Mouse (Mus musculus) CH12.LX (cell line): ENCODE measurements at regions not wholly inside any gene's neighbourhood (a gene's known extent, or its start where the extent isn't known, plus 50 kb on each side); places are given as distances from the start of the nearest gene placed in this dataset.
A peak's percentile ranks its signal among the peaks of the same experiment; 100 is the strongest.

Experiments used
- DNase-seq: peaks from one replicate; pipeline ENCODE4 v3.0.0-alpha.2; 2013; ENCODE audit errors: extremely low read depth
- H3K27ac ChIP-seq: 2 replicates; pipeline ENCODE4 v1.5.1; 2012; ENCODE audit warnings: low read depth, mild to moderate bottlenecking, control low read depth, moderate library complexity; ENCODE audit not compliant: insufficient read depth
- H3K27me3 ChIP-seq: replicated peaks from 2 replicates; pipeline ENCODE3; 2012; ENCODE audit warnings: inconsistent platforms
- H3K36me3 ChIP-seq, 2 experiments: replicated peaks in 1 of 2; 2 replicates each; pipeline versions ENCODE3 to v1.6.1; 2012; ENCODE audit warnings: inconsistent platforms in 1 of 2, low read length in 1 of 2, mild to moderate bottlenecking in 1 of 2, mixed read lengths in 1 of 2, moderate library complexity in 1 of 2; ENCODE audit not compliant: control insufficient read depth in 1 of 2, insufficient read depth in 1 of 2
- H3K4me1 ChIP-seq, 2 experiments: 2 replicates each; pipeline ENCODE4 v1.6.1; 2012; ENCODE audit warnings: inconsistent platforms in 1 of 2, moderate library complexity in 1 of 2; ENCODE audit not compliant: insufficient read depth in 2 of 2, control insufficient read depth in 1 of 2
- H3K4me2 ChIP-seq: 2 replicates; pipeline ENCODE4 v1.6.1; 2012; ENCODE audit warnings: low read depth, mild to moderate bottlenecking, control low read depth; ENCODE audit not compliant: poor library complexity, insufficient read depth, severe bottlenecking
- H3K4me3 ChIP-seq, 3 experiments: fragments of 150-350 bp in 1 of 3; sonication (generic) in 1 of 3; replicated peaks in 1 of 3; 2 replicates each; pipeline versions ENCODE3 to v1.5.1; 2011 to 2012; ENCODE audit warnings: low read depth in 2 of 3, low read length in 2 of 3, mild to moderate bottlenecking in 2 of 3, moderate library complexity in 2 of 3, control low read depth in 1 of 3, improper control_type of control experiment in 1 of 3, inconsistent platforms in 1 of 3, mixed read lengths in 1 of 3; ENCODE audit not compliant: poor library complexity in 1 of 3
- H3K79me2 ChIP-seq: replicated peaks from 2 replicates; pipeline ENCODE4 v1.6.1; 2012; ENCODE audit warnings: mild to moderate bottlenecking, moderate library complexity; ENCODE audit not compliant: control insufficient read depth, poor library complexity, insufficient read depth, severe bottlenecking; ENCODE audit errors: extremely low read depth
- H3K9ac ChIP-seq: 2 replicates; pipeline ENCODE4 v1.6.1; 2012; ENCODE audit warnings: low read depth, mild to moderate bottlenecking, control low read depth, moderate library complexity; ENCODE audit not compliant: insufficient read depth
- H3K9me3 ChIP-seq: replicated peaks from 2 replicates; pipeline ENCODE3; 2012; ENCODE audit warnings: low read length, inconsistent platforms, mixed read lengths
- CHD1 ChIP-seq: IDR thresholded peaks from 2 replicates; pipeline ENCODE4 v1.6.1; 2012; ENCODE audit warnings: low read depth, low read length, improper control_type of control experiment, inconsistent platforms
- CHD2 ChIP-seq: IDR thresholded peaks from 2 replicates; pipeline ENCODE4 v1.6.1; 2011; ENCODE audit warnings: low read length, improper control_type of control experiment
- CTCF ChIP-seq, 2 experiments: IDR thresholded peaks in 1 of 2; conservative IDR thresholded peaks in 1 of 2; 2 replicates each; pipeline ENCODE4 v1.5.1; 2011 to 2012; ENCODE audit warnings: low read depth in 2 of 2, low read length in 2 of 2, improper control_type of control experiment in 1 of 2, inconsistent platforms in 1 of 2, mild to moderate bottlenecking in 1 of 2, moderate library complexity in 1 of 2
- E2F4 ChIP-seq: IDR thresholded peaks from 2 replicates; pipeline ENCODE4 v1.6.1; 2011; ENCODE audit warnings: low read depth, low read length, improper control_type of control experiment; ENCODE audit not compliant: insufficient replicate concordance
- ELF1 ChIP-seq: IDR thresholded peaks from 2 replicates; pipeline ENCODE4 v1.6.1; 2014; ENCODE audit warnings: low read depth, mild to moderate bottlenecking, inconsistent platforms, low read length, improper control_type of control experiment
- EP300 ChIP-seq: IDR thresholded peaks from 2 replicates; pipeline ENCODE4 v1.6.1; 2011; ENCODE audit warnings: low read length, improper control_type of control experiment
- ETS1 ChIP-seq: conservative IDR thresholded peaks from 2 replicates; pipeline ENCODE4 v1.6.1; 2012; ENCODE audit warnings: low read depth, mild to moderate bottlenecking, inconsistent platforms, low read length, improper control_type of control experiment, moderate library complexity
- GABPA ChIP-seq: IDR thresholded peaks from 2 replicates; pipeline ENCODE4 v1.6.1; 2012; ENCODE audit warnings: low read depth, low read length, improper control_type of control experiment, inconsistent platforms; ENCODE audit not compliant: insufficient replicate concordance
- HCFC1 ChIP-seq: IDR thresholded peaks from 2 replicates; pipeline ENCODE4 v1.6.1; 2012; ENCODE audit warnings: low read depth, mild to moderate bottlenecking, inconsistent platforms, low read length, improper control_type of control experiment
- IRF4 ChIP-seq: IDR thresholded peaks from 2 replicates; pipeline ENCODE4 v1.6.1; 2014; ENCODE audit warnings: low read depth, mild to moderate bottlenecking, inconsistent platforms, low read length, improper control_type of control experiment
- JUN ChIP-seq: IDR thresholded peaks from 2 replicates; pipeline ENCODE4 v1.6.1; 2011; ENCODE audit warnings: low read depth, mild to moderate bottlenecking, low read length, improper control_type of control experiment, moderate library complexity; ENCODE audit not compliant: insufficient read depth
- JUND ChIP-seq: conservative IDR thresholded peaks from 2 replicates; pipeline ENCODE4 v1.6.1; 2011; ENCODE audit warnings: low read depth, low read length, improper control_type of control experiment
- KAT2A ChIP-seq: IDR thresholded peaks from 2 replicates; pipeline ENCODE4 v1.6.1; 2012; ENCODE audit warnings: low read length, improper control_type of control experiment, inconsistent platforms; ENCODE audit not compliant: insufficient replicate concordance
- MAFK ChIP-seq: IDR thresholded peaks from 2 replicates; pipeline ENCODE4 v1.6.1; 2011; ENCODE audit warnings: low read length, improper control_type of control experiment; ENCODE audit not compliant: insufficient replicate concordance
- MAX ChIP-seq: IDR thresholded peaks from 2 replicates; pipeline ENCODE4 v1.6.1; 2011; ENCODE audit warnings: low read length, improper control_type of control experiment
- MAZ ChIP-seq: IDR thresholded peaks from 2 replicates; pipeline ENCODE4 v1.6.1; 2012; ENCODE audit warnings: low read depth, mild to moderate bottlenecking, inconsistent platforms, low read length, improper control_type of control experiment, moderate library complexity
- MEF2A ChIP-seq: IDR thresholded peaks from 2 replicates; pipeline ENCODE4 v1.6.1; 2014; ENCODE audit warnings: low read depth, mild to moderate bottlenecking, inconsistent platforms, low read length, improper control_type of control experiment, borderline replicate concordance
- MXI1 ChIP-seq: IDR thresholded peaks from 2 replicates; pipeline ENCODE4 v1.6.1; 2011; ENCODE audit warnings: mild to moderate bottlenecking, low read depth, low read length, improper control_type of control experiment
- MYC ChIP-seq: IDR thresholded peaks from 2 replicates; pipeline ENCODE4 v1.6.1; 2011; ENCODE audit warnings: low read depth, mild to moderate bottlenecking, improper control_type of control experiment, low read length
- NELFE ChIP-seq: IDR thresholded peaks from 2 replicates; pipeline ENCODE4 v1.6.1; 2011; ENCODE audit warnings: low read depth, low read length, improper control_type of control experiment
- NRF1 ChIP-seq: IDR thresholded peaks from 2 replicates; pipeline ENCODE4 v1.6.1; 2014; ENCODE audit warnings: low read depth, mild to moderate bottlenecking, inconsistent platforms, low read length, improper control_type of control experiment, moderate library complexity
- POLR2AphosphoS2 ChIP-seq: IDR thresholded peaks from 2 replicates; pipeline ENCODE4 v1.6.1; 2011; ENCODE audit warnings: low read depth, low read length, improper control_type of control experiment
- RAD21 ChIP-seq: IDR thresholded peaks from 2 replicates; pipeline ENCODE4 v1.6.1; 2011; ENCODE audit warnings: low read depth, mild to moderate bottlenecking, low read length, improper control_type of control experiment, moderate library complexity
- RCOR1 ChIP-seq: conservative IDR thresholded peaks from 2 replicates; pipeline ENCODE4 v1.6.1; 2012; ENCODE audit warnings: low read depth, mild to moderate bottlenecking, inconsistent platforms, low read length, improper control_type of control experiment
- SIN3A ChIP-seq: IDR thresholded peaks from 2 replicates; pipeline ENCODE4 v1.6.1; 2012; ENCODE audit warnings: low read length, improper control_type of control experiment, inconsistent platforms
- SMC3 ChIP-seq: IDR thresholded peaks from 2 replicates; pipeline ENCODE4 v1.6.1; 2011; ENCODE audit warnings: low read depth, low read length, improper control_type of control experiment
- TCF12 ChIP-seq: IDR thresholded peaks from 2 replicates; pipeline ENCODE4 v1.6.1; 2014; ENCODE audit warnings: low read depth, mild to moderate bottlenecking, inconsistent platforms, low read length, improper control_type of control experiment
- UBTF ChIP-seq: IDR thresholded peaks from 2 replicates; pipeline ENCODE4 v1.6.1; 2012; ENCODE audit warnings: low read depth, mild to moderate bottlenecking, inconsistent platforms, low read length, improper control_type of control experiment, moderate library complexity
- USF2 ChIP-seq: conservative IDR thresholded peaks from 2 replicates; pipeline ENCODE4 v1.6.1; 2011; ENCODE audit warnings: low read depth, low read length, improper control_type of control experiment
- ZC3H11A ChIP-seq: IDR thresholded peaks from 2 replicates; pipeline ENCODE4 v1.6.1; 2012; ENCODE audit warnings: low read depth, mild to moderate bottlenecking, inconsistent platforms, low read length, improper control_type of control experiment
- ZKSCAN1 ChIP-seq: IDR thresholded peaks from 2 replicates; pipeline ENCODE4 v1.6.1; 2012; ENCODE audit warnings: low read depth, inconsistent platforms, low read length, improper control_type of control experiment, borderline replicate concordance
- ZMIZ1 ChIP-seq: IDR thresholded peaks from 2 replicates; pipeline ENCODE4 v1.6.1; 2012; ENCODE audit warnings: low read depth, mild to moderate bottlenecking, inconsistent platforms, low read length, improper control_type of control experiment
- ZNF384 ChIP-seq: IDR thresholded peaks from 2 replicates; pipeline ENCODE4 v1.6.1; 2012; ENCODE audit warnings: low read depth, low read length, improper control_type of control experiment, inconsistent platforms
- dilution Hi-C: fragments of 300-500 bp; cut with MboI; formaldehyde crosslinking; loops from 2 replicates; pipeline ENCODE4 v1.14.3; 2020; ENCODE audit warnings: low sequenced_read_pairs; ENCODE audit not compliant: extremely low pct_unique_long_range_greater_than_20kb, extremely low pct_ligation_motif_present
- in situ Hi-C: fragments of 300-500 bp; cut with MboI; formaldehyde crosslinking; loops from 3 replicates; pipeline ENCODE4 v1.14.3; 2019; ENCODE audit warnings: low sequenced_read_pairs, low pct_ligation_motif_present, low pct_unique_long_range_greater_than_20kb, mixed read lengths

DNA sequence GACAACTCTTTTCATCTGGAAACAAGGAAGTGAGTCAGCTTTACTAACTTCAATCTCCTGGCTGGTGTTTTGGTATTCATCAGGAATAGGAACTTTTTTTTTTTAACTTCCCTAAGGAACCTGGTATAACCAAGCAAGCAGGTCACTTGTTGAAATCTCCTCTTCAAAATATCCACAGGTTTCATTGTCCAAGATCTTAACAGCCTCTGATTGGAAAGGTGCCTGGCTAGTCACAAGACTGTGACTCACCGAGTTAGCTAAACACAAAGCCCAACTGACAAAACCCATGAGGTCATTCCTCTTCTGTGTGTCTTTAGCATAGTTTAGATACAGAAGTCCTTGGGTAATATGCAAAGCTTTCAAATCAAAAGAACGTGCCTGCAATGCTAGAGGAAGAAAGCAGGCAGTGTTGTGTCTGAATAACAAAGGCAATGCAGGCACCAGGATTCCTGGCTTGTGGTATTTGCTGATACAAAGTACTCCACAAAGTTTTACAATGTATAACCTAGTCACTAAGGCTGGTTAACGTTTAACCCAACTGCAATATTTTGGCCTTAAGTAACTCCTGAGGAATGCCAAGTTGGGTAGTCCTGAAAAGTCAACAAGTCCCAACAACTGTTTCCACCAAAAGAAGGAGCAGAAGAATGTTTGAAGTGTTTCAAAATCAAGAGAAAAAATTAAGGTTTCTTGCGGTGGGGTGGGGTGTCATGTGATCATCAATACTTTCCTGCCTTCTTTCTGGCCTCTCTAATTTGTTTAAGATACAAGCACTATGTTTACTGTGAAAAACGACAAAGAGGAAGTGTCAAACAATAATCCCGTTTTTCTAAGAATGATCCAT, 57.5 kb upstream of the Klf6 start (continued):
- TF ChIP-seq JUN: peak; percentile 80
- TF ChIP-seq ELF1: no peak
- TF ChIP-seq NRF1: no peak
- TF ChIP-seq JUND: peak; percentile 57
- no peak for TF ChIP-seq RCOR1
- no peak for TF ChIP-seq MAZ
- no peak for TF ChIP-seq GABPA
- TF ChIP-seq MAX: no peak
- no peak for TF ChIP-seq ZMIZ1
- peak; percentile 55 for TF ChIP-seq EP300
- TF ChIP-seq MYC: peak; percentile 30; the same call in 1 of the 2 replicates
- no peak for TF ChIP-seq UBTF
- no peak for TF ChIP-seq CHD1
- TF ChIP-seq ZC3H11A: no peak
- TF ChIP-seq MAFK: no peak

DNA sequence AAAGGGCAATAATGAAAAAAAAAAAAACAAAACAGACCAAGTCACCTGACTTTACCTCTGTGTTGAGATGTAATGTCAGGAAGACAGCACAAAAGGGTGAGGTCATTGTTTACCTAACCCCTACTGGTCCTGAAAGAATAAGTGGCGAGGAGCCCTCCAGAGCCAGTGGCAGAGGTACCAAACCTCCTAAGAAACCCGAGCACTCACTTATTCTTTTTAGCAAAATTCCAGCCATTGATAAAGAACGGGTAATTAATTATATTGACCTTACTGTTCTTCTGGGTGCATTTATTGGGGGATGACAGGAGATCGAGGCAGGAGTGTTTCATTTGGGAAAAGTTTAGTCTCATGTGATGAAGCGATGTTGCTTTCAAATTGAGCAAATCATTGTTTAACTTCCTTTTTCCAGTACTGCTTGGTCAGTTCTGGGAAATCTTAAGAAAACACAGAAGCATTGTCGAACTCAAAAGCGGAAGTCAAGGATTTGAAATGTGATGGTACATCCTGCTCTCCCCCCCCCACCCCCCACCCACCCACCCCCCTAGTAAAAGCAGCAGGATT, 56.8 kb upstream of the Klf6 start:
- no peak overlapping the region for H3K4me3 ChIP-seq
- H3K9me3 ChIP-seq: no peaks in the 10 kb centered on the region
- 0 out of 2 replicates have a peak overlapping the region, but pooled peaks have one; percentile 19 for H3K9ac ChIP-seq
- DNase-seq: peak; percentile 46
- no peaks in the 10 kb centered on the region for H3K79me2 ChIP-seq
- H3K4me2 ChIP-seq: peak overlapping the region; percentile 33
- H3K36me3 ChIP-seq: no peaks in the 10 kb centered on the region
- dilution Hi-C loops: no loop called here
- H3K4me1 ChIP-seq: peaks cover 11 to 22% of the 10 kb centered on the region in 2 experiments; a peak in 3 of 4 replicates
- no peaks in the 10 kb centered on the region for H3K27me3 ChIP-seq
- H3K27ac ChIP-seq: no peak overlapping the region
- in situ Hi-C loops: no loop called here
- no peak for TF ChIP-seq NELFE
- peak; percentile 60; the same call in 1 of the 2 replicates for TF ChIP-seq IRF4
- no peak for TF ChIP-seq MXI1
- TF ChIP-seq GABPA: no peak
- no peak for TF ChIP-seq MAZ
- peak; percentile 68 for TF ChIP-seq EP300
- no peak for TF ChIP-seq CHD2
- TF ChIP-seq MEF2A: no peak
- no peak for TF ChIP-seq RCOR1
- no peak for TF ChIP-seq CTCF (conservative IDR thresholded peaks at IDR 0.05 in 1 of 2, IDR thresholded peaks at IDR 0.05 in 1 of 2; ENCODE audit: low read depth in 2 of 2, low read length in 2 of 2)
- TF ChIP-seq ZC3H11A: no peak
- TF ChIP-seq ETS1: 0 out of 2 replicates have a peak, but pooled peaks have one; percentile 8
- TF ChIP-seq ZMIZ1: no peak
- TF ChIP-seq USF2: no peak; the same call in 1 of the 2 replicates
- TF ChIP-seq ZKSCAN1: no peak
- TF ChIP-seq KAT2A: no peak
- no peak for TF ChIP-seq UBTF
- TF ChIP-seq E2F4: no peak
- no peak for TF ChIP-seq MAX
- no peak for TF ChIP-seq MYC
- TF ChIP-seq MAFK: no peak
- no peak for TF ChIP-seq SMC3
- peak; percentile 60 for TF ChIP-seq ZNF384
- no peak for TF ChIP-seq RAD21
- TF ChIP-seq SIN3A: no peak
- no peak for TF ChIP-seq POLR2AphosphoS2
- no peak for TF ChIP-seq TCF12
- 0 out of 2 replicates have a peak, but pooled peaks have one; percentile 20 for TF ChIP-seq ELF1
- no peak for TF ChIP-seq HCFC1
- no peak for TF ChIP-seq JUN
